Mouse (Mus musculus): ENCODE data around the gene Cep164. TPM values are rescaled to one million over a fixed set of nuclear protein-coding genes. Genes with fewer than 3 reads are reported as not detected.
"Not testable (repeated sequence)": the region's sequence is repeated elsewhere in the genome, so short reads cannot be mapped to it uniquely, and the experiment has no call there.

Cep164 gene
- polyA plus RNA-seq, 1 experiment from 2014 or later = 20.6 TPM

GRCm38 (mm10) chr9:45846891-45847460 is 18.5 kb upstream of the Cep164 start:
- TF ChIP-seq CTCF (IDR thresholded peaks at IDR 0.05; ENCODE audit: low read depth) = no peak
- DNase-seq (ENCODE audit: low spot score) = no peak
- no peak overlapping the region for H3K27ac ChIP-seq
- 58% methylated on average over 5 of the region's 5 CpGs for WGBS
- no peak overlapping the region for H3K4me2 ChIP-seq (ENCODE audit: low read length)
- peaks cover 21% of the 10 kb centered on the region for H3K4me1 ChIP-seq (replicated peaks; ENCODE audit: insufficient read depth, low read length)
- H3K27me3 ChIP-seq (ENCODE audit: insufficient read depth, low read length) = no peaks in the 10 kb centered on the region
- H3K9me3 ChIP-seq (replicated peaks; ENCODE audit: low read length) = no peaks in the 10 kb centered on the region
- ATAC-seq (replicated peaks; ENCODE audit: low FRiP score, low read depth) = no peak
- no peaks in the 10 kb centered on the region for H3K36me3 ChIP-seq (ENCODE audit: insufficient read depth, low read length)
- no peak overlapping the region for H3K9ac ChIP-seq (ENCODE audit: low read depth, low read length)
- H3K4me3 ChIP-seq (replicated peaks; ENCODE audit: low read depth, low read length) = no peak overlapping the region

- H3K4me1 ChIP-seq (replicated peaks; ENCODE audit: insufficient read depth, low read length) = peaks cover 21% of the 10 kb centered on the region
- DNase-seq (ENCODE audit: low spot score); H3K9ac ChIP-seq (ENCODE audit: low read depth, low read length); ATAC-seq (replicated peaks; ENCODE audit: low FRiP score, low read depth); H3K4me2 ChIP-seq (ENCODE audit: low read length); H3K4me3 ChIP-seq (replicated peaks; ENCODE audit: low read depth, low read length); H3K36me3 ChIP-seq (ENCODE audit: insufficient read depth, low read length); H3K9me3 ChIP-seq (replicated peaks; ENCODE audit: low read length); H3K27me3 ChIP-seq (ENCODE audit: insufficient read depth, low read length); H3K27ac ChIP-seq: not testable (repeated sequence)
- 66% methylated on average over 2 of the region's 2 CpGs for WGBS
Measured at GRCm38 (mm10) chr9:45846176-45846575, 17.7 kb upstream of the Cep164 start.

GRCm38 (mm10) chr9:45845541-45845940 is 17.1 kb upstream of the Cep164 start:
- no peak overlapping the region for H3K27ac ChIP-seq
- TF ChIP-seq CTCF (IDR thresholded peaks at IDR 0.05; ENCODE audit: low read depth) = no peak
- H3K4me3 ChIP-seq (replicated peaks; ENCODE audit: low read depth, low read length) = no peak overlapping the region
- H3K4me2 ChIP-seq (ENCODE audit: low read length) = no peak overlapping the region
- no peak overlapping the region for H3K9ac ChIP-seq (ENCODE audit: low read depth, low read length)
- no peaks in the 10 kb centered on the region for H3K9me3 ChIP-seq (replicated peaks; ENCODE audit: low read length)
- no peak for ATAC-seq (replicated peaks; ENCODE audit: low FRiP score, low read depth)
- WGBS = 86% methylated on average over 3 of the region's 3 CpGs
- no peaks in the 10 kb centered on the region for H3K36me3 ChIP-seq (ENCODE audit: insufficient read depth, low read length)
- peaks cover 24% of the 10 kb centered on the region for H3K4me1 ChIP-seq (replicated peaks; ENCODE audit: insufficient read depth, low read length)
- H3K27me3 ChIP-seq (ENCODE audit: insufficient read depth, low read length) = no peaks in the 10 kb centered on the region
- DNase-seq (ENCODE audit: low spot score) = no peak

GRCm38 (mm10) chr9:45843780-45844179 is 15.3 kb upstream of the Cep164 start:
- Histone ChIP-seq H3K4me1 (replicated peaks; ENCODE audit: insufficient read depth, low read length) (peaks cover 16% of the 10 kb centered on the region; the same call in 1 of the 2 replicates), H3K4me2 (ENCODE audit: low read length) (no peak overlapping the region), H3K36me3 (ENCODE audit: insufficient read depth, low read length) (no peaks in the 10 kb centered on the region), H3K27ac (no peak overlapping the region), H3K9ac (ENCODE audit: low read depth, low read length) (no peak overlapping the region), H3K4me3 (replicated peaks; ENCODE audit: low read depth, low read length) (no peak overlapping the region), H3K27me3 (ENCODE audit: insufficient read depth, low read length) (no peaks in the 10 kb centered on the region), H3K9me3 (replicated peaks; ENCODE audit: low read length) (no peaks in the 10 kb centered on the region)
- DNase-seq (ENCODE audit: low spot score) (no peak), ATAC-seq (replicated peaks; ENCODE audit: low FRiP score, low read depth) (no peak)
- TF ChIP-seq CTCF (IDR thresholded peaks at IDR 0.05; ENCODE audit: low read depth) = no peak
- 64% methylated on average over 1 of the region's 1 CpGs for WGBS

- no peak overlapping the region for H3K9ac ChIP-seq (ENCODE audit: low read depth, low read length)
- TF ChIP-seq CTCF (IDR thresholded peaks at IDR 0.05; ENCODE audit: low read depth) = no peak
- 57% methylated on average over 5 of the region's 5 CpGs for WGBS
- peaks cover 14% of the 10 kb centered on the region; the same call in 1 of the 2 replicates for H3K4me1 ChIP-seq (replicated peaks; ENCODE audit: insufficient read depth, low read length)
- no peak overlapping the region for H3K4me3 ChIP-seq (replicated peaks; ENCODE audit: low read depth, low read length)
- H3K36me3 ChIP-seq (ENCODE audit: insufficient read depth, low read length) = no peaks in the 10 kb centered on the region
- no peak overlapping the region for H3K27ac ChIP-seq
- ATAC-seq (replicated peaks; ENCODE audit: low FRiP score, low read depth) = no peak
- no peaks in the 10 kb centered on the region for H3K27me3 ChIP-seq (ENCODE audit: insufficient read depth, low read length)
- no peak overlapping the region for H3K4me2 ChIP-seq (ENCODE audit: low read length)
- H3K9me3 ChIP-seq (replicated peaks; ENCODE audit: low read length) = no peaks in the 10 kb centered on the region
- no peak for DNase-seq (ENCODE audit: low spot score)
Measured at GRCm38 (mm10) chr9:45843007-45843406, 14.5 kb upstream of the Cep164 start.

GRCm38 (mm10) chr9:45841458-45841857 is 13.0 kb upstream of the Cep164 start:
- peak overlapping the region; percentile 99 for H3K4me2 ChIP-seq (ENCODE audit: low read length)
- no peaks in the 10 kb centered on the region for H3K9me3 ChIP-seq (replicated peaks; ENCODE audit: low read length)
- no peak for TF ChIP-seq CTCF (IDR thresholded peaks at IDR 0.05; ENCODE audit: low read depth)
- H3K36me3 ChIP-seq (ENCODE audit: insufficient read depth, low read length) = no peaks in the 10 kb centered on the region
- 69% methylated on average over 6 of the region's 6 CpGs for WGBS
- H3K27ac ChIP-seq = no peak overlapping the region
- H3K4me1 ChIP-seq (replicated peaks; ENCODE audit: insufficient read depth, low read length) = peaks cover 14% of the 10 kb centered on the region; the same call in 1 of the 2 replicates
- 0 out of 2 replicates have a peak overlapping the region, but pooled peaks have one; percentile 31 for H3K9ac ChIP-seq (ENCODE audit: low read depth, low read length)
- DNase-seq (ENCODE audit: low spot score) = no peak
- no peak overlapping the region for H3K4me3 ChIP-seq (replicated peaks; ENCODE audit: low read depth, low read length)
- H3K27me3 ChIP-seq (ENCODE audit: insufficient read depth, low read length) = no peaks in the 10 kb centered on the region
- ATAC-seq (replicated peaks; ENCODE audit: low FRiP score, low read depth) = no peak

GRCm38 (mm10) chr9:45840331-45840730 is 11.8 kb upstream of the Cep164 start:
- Histone ChIP-seq H3K27ac (peak overlapping the region; percentile 55), H3K27me3 (ENCODE audit: insufficient read depth, low read length) (no peaks in the 10 kb centered on the region), H3K4me2 (ENCODE audit: low read length) (peak overlapping the region; percentile 99), H3K9ac (ENCODE audit: low read depth, low read length) (peak overlapping the region; percentile 81; the same call in 1 of the 2 replicates), H3K4me1 (replicated peaks; ENCODE audit: insufficient read depth, low read length) (peaks cover 14% of the 10 kb centered on the region; the same call in 1 of the 2 replicates), H3K4me3 (replicated peaks; ENCODE audit: low read depth, low read length) (peak overlapping the region; percentile 86), H3K9me3 (replicated peaks; ENCODE audit: low read length) (no peaks in the 10 kb centered on the region), H3K36me3 (ENCODE audit: insufficient read depth, low read length) (no peaks in the 10 kb centered on the region)
- TF ChIP-seq CTCF (IDR thresholded peaks at IDR 0.05; ENCODE audit: low read depth) = no peak
- ATAC-seq (replicated peaks; ENCODE audit: low FRiP score, low read depth) = no peak
- WGBS = 27% methylated on average over 5 of the region's 5 CpGs
- peak; percentile 26 for DNase-seq (ENCODE audit: low spot score)

Data from kidney, postnatal 0 days (tissue).